Mouse (Mus musculus): Measurements from ENCODE around the gene Stra6.

DNA sequence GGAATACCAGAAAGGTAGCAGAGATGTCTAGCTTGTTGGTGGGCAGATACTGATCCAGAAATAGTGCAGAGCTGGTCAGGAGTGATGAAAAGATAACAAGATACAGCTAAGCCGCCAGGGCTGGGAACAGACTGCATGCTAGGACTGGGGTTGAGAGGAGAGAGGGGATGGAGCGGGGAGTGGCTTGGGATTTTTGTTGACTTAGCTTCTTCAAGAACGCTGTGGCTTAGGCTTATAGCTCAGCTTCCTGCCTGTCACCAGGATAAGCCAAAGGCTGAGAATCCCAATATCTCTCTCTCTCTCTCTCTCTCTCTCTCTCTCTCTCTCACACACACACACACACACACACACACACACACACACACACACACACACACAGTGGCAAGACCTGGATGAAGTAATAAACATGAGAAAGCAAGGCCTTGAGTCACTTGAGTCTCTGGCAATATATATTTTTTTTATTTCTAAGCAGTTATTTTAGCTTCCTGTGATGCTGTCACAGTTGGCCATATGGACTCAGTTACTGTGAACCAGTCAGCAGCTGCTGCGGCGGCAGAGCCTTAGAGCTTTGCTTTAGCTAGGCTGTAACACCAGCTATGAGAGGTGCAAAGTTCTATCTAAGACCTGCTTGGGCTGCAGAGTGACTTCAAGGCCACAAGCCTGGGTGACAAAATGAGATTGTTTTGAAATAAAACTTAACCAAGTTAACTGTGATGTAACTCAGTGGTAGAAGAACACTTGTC lies 112.3 kb downstream of the Stra6 start:
- TF ChIP-seq POLR2A (IDR thresholded peaks at IDR 0.05; ENCODE audit: borderline replicate concordance, control insufficient read depth, low read depth, low read length): no peak
- TF ChIP-seq CTCF (IDR thresholded peaks at IDR 0.05; ENCODE audit: control insufficient read depth, insufficient read depth, low read length): no peak

Measured in bone marrow, adult 2 months (tissue).